Mouse (Mus musculus): ENCODE results near the gene Txk.

DNA sequence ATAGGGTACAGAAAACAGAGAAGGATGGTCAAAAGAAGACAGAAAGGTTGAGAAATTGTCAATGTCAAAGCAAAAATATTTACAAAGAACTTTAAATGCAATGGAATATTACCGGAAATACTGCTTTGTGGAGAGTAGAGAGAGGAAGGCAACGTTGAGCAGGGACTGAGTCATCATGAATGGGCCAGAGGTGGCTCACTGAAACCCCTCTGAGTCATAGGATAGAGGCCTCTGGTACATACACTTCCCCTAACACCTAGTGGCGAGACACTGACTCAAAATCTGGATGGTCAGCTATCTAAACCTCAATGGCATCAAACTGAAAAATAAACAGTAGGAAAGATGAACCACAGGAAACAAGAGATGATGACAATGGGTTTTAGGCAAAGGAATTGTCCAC is 27.2 kb downstream of the Txk start:
- TF ChIP-seq CTCF (IDR thresholded peaks at IDR 0.05; ENCODE audit: insufficient read depth, low read depth, low read length) (no peak), POLR2A (IDR thresholded peaks at IDR 0.05; ENCODE audit: insufficient read depth, low read depth, low read length) (no peak)

Measured in olfactory bulb, adult 2 months (tissue).